Mouse (Mus musculus) CD4-positive helper T cell, adult 2 months (primary cell): ENCODE data around the gene Tbxas1.

Source experiments
- DNase-seq: peaks from one replicate; pipeline ENCODE4 v3.0.0-alpha.2; 2012; ENCODE audit warnings: low read depth, missing footprints, low spot score

Gene Tbxas1

DNA sequence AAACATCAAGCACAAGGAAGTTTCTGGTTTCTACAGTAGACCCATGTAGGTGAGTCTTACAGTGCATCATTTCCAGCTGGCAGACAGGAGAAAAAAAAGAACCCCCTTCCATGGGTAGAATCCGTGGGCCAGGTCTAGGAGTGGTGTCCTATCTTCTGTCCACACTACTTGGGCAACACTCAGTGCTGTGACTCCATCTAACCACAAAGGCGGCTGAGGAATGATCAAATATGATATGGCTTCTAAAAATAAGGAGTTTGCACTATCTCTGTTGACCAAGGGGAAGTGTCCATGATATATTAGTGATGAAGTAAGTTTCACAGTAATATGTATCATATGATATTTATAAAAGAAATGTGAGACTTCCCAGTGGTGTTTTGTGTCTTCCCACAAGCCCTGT, 16.8 kb downstream of the Tbxas1 start:
- no peak for DNase-seq

DNA sequence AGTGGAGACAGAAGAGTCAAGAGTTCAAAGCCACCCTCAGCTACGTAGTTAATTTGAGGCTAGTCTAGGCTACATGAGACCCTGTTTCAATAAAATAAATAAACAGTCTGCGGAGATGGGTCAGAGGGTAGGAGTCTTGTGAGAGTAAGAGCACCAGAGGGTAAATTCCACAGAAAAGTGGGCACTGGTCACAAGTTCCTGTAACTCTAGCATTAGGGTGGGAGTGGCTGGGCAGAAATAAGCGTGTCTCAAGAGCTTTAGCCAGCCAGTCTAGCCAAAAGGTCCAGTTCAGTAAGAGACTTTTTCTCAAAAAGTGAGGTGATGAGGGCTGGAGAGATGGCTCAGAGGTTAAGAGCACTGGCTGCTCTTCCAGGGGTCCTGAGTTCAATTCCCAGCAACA, 18.4 kb downstream of the Tbxas1 start:
- no peak for DNase-seq

DNA sequence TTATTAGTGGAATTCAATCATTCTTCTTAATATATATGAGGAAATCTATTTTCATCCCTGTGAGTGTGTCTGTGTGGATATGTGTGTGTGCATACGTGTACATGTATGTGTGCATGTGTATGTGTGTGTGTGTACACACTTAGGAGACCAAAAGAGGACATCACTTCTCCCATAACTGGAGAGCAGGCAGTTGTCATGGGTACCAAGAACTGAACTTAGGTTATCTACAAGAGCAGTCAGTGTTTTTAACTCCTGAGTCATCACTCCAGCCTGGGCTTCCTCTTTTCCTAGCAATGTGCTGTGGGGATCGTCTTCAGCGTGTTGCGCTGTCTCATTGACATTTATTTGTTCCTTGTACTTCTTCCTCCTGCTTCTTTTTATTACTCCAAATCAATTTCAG, 24.9 kb downstream of the Tbxas1 start:
- DNase-seq: no peak

DNA sequence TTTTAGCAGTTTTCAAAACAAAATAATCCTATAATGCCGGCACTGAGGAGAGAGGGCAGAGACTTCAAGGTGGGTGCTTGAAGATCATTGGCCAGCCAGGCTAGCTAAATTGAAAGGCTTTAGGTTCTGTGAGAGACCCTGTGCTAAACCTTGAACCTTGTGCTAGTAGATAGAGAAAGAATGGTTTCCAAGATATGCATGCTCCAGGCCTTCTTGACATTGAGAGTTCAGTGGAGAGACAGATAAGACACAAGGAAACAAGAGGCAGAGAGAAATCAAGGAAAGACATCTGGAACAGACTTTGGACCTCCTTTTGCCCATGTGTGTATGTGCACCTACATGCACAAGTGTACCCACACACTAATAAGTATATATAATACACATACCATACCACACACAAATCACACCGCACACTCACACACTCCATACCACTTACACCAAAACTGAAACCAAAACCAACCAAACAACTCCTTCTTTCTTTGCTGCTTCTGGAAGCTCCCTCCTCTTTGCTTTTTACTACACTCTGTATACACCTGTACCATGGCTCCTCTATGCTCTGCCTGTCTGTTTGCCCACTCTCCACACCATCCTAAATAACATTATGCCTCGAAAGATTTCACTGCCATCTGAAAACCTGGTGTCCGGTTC, 25.4 kb downstream of the Tbxas1 start:
- peak; percentile 24 for DNase-seq

DNA sequence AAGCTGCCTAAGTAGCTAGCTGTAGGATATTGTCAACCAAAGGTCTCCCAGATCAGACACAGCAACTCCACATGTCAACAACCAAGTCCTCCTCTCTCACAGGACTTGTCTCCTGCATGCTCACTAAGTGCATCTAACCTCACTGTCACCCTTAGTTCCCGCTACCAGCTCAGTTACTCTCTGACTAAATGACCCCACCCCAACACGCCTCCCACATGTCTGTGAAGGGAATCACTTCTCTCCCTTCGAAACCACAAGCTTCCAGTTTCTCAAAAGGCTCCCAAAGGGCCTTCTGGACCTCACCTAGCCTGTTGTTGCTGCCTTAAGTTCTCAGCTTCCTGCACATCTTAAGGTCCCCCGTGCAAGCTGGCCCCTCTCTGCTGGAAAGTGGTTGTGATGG, 25.9 kb downstream of the Tbxas1 start:
- no peak for DNase-seq

DNA sequence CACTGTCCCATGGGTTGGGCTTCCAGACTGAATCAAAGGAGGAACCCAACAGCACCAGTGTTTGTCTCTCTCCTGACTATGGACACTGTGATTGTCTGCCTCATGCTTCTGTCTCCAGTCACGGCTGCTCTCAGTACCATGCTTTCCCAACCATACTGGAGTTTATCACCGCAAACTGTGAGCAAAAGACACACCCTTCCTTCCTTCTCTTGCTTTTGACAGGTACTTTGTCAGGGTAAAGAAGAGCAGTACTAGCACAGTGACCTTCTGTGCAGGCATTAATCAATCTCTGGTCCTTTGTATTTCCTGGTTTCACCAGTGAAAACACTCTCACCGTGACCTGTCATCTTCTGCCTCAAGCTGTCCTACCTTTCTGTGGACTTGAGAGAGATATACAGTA, 26.4 kb downstream of the Tbxas1 start:
- DNase-seq: no peak

DNA sequence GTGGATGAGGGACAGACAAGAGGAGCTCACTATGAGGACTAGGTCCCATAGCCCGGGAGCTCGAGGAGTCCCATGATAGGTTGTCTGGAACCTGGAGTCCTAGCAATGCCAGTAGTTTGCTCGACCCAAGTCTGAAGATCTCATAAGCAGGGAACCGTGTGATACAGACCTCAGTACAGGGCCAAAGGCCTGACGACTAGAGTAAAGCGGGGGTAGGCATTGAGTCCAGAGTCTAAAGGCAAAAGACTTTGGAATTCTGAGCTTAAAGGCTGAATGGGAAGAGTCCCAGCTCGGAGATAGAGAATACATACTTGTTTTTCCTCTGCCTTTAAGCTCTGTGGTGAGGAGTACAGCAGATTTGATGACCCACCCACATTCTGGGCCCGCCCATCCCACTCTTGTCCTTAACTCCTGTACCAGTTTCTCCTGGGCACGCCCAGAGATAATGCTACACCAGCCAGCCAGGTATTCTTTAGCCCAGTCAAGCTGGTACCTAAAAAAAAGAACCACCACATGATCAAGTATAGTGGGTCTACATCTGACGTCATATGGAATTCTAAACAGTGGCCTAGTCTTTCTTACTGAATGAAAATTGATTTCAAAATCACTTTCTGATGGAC, 27.7 kb downstream of the Tbxas1 start:
- no peak for DNase-seq

DNA sequence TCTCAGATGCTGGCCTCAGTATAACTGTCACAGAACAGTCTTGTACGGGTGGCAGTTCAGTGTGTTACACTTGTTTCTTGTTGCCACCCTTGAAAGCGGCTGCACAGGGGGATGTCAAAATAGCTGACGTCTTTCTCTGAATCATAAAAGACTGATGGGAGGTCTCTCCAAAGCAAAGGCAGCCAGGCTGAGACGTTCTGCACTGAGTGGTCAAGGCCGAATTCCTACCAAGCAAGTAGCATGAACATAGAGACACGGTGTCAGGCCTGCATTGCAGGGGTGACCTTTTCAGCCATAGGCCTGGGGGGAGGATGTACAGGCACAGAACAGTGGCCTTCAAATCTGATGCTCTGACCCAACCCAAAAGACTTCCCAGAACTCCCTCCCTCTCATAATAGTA, 30.8 kb downstream of the Tbxas1 start:
- no peak for DNase-seq

DNA sequence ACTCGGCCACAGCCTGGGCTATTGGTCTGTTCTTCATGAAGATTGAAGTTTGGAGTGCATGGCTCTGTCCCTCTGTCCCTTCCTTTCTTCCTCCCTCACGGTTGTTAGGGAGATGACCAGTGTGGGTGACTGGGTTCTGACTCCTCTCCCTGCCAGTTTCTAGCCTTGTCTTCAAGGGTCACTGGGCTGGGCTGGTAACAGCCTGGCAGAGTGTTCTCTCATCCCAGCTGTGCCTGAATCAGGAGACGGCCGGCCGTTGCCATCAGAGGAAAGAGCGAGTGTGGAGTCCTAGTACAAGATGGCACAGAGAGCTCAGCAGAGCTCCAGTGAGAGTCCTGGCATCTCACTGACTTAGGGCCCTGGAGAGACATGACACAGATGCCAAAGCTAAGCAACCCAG, 33.2 kb downstream of the Tbxas1 start:
- DNase-seq: no peak

DNA sequence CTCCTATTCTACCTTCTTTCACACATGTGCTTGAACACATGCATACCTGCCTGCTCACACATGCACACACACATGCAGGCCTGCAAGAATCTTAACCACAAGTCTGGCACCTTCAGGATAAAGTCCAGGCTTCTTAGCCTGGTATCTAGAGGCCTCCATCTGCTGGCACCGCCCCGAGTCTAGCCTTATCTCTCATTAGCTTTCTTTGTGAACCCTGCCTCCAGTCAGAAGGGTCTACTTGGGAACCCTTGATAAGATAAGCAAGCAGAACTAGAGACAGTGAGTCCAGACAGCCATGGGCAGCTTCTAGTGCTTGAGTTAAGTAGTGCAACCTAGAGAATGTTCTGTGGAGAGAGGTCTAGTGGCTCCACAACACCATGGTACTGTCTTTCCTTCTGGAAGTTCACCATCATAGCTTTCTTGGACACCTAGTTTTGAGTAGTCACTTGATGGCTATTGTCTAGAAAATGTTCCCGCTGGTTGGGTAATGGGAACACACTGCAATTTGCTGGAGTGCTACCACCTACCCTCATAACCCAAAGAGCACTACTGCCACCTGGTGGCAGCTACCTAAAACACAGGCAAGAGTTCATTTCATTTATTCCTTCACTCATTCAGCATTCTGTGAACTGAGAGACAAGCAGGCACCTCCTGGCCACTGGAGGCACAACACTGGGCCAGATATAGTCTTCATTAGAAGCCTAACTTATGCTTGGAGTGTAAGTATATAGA, 35.8 kb downstream of the Tbxas1 start:
- peak; percentile 72 for DNase-seq

DNA sequence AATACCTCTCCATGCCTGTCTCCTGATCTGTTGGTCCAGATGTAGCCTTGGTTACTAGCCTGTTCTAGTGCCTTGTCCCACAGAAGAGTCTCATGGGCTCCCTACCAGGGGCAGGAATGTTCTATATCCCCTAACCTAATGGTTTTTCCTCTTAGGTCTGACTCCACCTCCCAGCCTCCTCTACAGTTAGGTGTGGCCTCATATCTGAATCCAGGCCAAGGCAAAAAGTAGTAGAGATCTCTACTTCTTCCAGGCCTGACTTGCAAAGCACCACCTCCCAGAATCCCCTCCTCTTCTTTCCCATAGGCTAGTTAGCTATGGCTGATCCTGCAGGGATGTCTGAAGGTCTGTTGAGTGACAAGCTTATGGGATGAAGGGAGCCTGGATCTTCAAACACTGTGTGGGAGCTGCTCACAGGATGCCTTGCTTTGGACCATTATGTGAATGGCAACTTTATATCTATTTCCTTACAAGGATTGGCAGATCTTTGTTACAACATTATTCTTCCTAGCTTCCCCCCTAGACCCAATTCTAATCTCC, 37.0 kb downstream of the Tbxas1 start:
- DNase-seq: no peak

DNA sequence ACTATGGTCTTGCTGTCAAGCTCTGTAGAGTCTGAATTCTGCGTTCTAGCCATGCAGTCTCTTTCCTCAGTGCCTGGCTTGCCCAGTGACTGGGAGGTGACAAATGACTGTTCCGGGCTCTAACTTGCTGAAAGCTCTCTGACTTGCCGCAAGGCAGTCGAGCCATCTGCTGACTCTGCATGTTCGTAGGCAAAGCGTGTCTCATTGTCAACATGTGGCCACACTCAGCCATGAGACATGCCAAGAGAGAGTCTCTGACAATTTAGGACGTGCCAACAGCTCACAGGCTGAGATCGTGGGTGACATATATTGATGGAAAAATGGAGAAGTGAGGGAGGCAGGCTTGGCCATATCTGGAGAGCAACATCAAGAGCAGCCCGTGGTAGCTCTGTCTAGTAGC, 37.6 kb downstream of the Tbxas1 start:
- DNase-seq: no peak

DNA sequence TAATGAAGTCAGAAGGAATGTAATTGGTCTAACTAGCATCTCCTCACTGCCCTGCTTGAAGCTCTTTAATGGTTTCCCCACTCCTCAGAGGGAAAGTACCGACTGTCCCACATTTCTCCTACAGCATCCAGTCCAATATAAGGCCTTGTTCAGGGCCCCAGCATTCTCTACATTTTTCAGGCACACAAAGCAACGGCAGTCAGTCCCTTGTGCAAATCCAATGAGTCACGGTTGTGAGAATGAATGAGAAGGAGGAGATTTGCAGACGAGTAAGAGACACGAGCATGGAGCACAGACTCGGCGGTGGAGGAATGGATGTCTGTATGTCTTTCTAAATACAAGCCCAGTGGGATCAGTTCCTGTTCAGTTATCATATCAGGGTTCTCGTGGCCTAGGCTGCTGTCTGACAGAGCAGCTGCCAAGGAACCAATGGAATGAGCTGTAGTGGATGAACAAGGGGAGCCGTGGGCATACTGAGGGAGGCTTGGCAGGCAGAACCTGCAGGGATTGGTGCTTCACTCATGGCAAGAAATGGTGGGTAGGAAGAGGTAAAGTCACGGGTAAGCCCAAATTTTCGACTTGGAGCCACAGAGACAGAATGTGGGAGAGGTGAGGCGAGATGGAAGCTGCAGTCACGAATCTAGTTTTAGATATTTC, 38.3 kb downstream of the Tbxas1 start:
- DNase-seq: no peak

DNA sequence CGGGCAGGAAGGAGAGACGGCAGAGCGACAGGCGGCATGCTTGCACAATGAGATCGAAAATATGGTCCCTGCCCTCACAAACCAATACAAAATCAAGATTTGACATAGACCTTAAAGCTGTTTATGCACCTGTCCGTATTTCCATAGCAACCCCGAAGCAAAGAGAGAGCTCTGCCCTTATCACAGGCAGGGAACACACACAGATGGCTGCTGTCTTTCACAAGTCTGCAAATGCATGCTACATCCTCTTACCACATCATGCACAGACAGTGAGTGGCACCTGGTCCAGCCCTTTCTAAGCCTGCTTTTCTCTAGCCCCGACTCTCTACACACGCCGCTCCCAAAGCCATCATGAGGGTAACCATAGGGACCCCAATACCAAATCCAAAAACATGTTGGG, 39.0 kb downstream of the Tbxas1 start:
- DNase-seq: no peak

DNA sequence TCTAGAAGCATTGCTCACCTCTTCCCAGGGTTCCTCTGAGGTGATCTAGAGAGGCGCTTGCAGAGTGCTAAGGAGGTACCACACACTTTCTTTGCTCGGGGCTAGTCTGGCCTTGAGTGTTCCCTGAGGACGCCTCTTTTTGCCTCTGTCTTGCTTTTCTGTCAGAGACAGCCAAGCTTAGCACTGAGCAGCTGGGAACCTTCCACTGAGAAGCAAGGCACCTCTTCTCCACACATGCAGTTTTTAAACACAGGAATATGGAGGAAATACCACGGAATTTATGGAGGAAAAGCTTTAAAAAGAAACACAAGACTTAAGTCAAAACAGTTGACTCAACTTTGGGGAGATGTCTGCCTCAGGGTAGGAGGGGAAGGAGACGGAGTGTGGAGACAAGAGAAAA, 40.6 kb downstream of the Tbxas1 start:
- no peak for DNase-seq

DNA sequence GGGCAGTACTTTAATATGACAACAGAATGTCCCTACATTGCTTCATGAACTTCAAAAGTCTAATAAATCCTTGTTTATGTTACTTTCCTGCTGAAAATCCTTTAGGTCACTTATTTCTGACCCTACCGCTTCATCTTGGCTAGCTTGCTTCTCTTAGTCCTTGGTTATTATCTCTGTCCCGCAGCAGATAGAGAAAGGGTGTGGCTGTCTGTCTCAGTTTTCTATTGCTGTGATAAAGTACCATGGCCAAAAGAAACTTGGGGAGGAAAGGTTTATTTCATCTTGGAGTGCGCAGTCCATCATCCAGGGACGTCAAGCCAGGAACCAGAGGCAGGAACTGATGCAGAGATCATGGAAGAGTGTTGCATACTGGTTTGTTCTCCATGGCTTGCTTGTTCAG, 41.4 kb downstream of the Tbxas1 start:
- no peak for DNase-seq

DNA sequence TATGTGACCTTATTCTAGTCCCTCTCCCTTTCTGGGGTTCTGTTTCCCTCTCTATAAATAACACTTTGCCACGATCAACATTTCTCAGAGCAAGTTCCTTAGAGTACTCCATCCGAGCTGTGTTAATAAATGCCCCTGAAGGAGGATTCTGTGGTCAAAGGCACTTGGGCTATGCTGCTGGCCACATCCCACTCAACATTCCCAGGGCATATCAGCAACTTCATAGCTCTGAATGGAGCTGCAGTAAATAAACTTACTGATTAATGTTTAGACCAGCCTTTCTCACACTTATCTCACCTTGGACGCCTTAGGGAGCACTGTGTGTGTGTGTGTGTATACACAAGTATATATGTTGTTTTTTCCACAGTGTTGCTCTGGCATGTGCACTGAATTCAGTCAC, 42.2 kb downstream of the Tbxas1 start:
- DNase-seq: no peak

DNA sequence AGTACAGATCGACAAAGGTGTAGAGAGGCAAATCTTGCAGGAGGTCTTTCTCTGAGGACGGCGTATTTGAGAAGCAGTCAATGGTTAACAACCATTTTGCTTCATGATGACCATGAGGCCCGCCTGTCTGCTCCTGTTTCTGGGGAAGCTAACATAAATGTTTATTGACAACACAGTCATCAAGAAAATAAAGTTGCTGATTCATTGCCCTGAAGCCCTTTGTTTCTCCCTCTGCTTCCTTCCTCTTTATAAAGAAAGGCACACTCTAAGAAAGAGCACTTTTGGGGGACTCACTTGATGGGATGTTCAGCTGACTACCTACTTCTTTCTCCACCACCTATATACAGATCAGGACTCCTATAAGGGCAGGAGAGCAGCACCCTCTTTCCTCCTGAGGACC, 43.5 kb downstream of the Tbxas1 start:
- DNase-seq: no peak

DNA sequence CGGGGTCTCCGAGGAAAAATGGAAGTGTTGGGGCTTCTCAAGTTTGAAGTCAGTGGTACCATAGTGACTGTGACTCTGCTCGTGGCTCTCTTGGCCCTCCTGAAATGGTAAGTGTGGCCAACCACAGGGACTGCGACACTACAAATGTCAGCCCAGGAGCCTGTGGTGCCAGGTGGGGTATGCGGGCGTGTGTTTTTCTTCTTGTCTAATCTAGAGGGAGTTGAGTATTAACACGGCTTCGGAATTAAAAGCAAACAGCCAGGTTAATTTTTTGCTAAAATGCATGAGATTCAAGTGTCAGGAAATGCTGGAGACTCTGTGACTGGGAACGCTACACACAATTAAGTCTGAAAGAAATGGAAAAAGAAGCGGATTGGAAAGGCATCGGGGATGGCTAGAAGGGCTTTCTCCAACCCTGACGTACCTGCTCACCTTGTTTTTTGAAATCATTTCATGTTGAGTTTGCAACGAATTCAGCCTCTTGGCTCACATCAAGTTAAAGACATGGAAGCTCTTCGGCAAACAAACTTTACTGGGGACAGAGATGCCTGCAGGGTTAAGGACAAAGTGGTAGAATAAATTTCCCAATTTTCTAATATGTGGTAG, 44.0 kb downstream of the Tbxas1 start:
- no peak for DNase-seq

DNA sequence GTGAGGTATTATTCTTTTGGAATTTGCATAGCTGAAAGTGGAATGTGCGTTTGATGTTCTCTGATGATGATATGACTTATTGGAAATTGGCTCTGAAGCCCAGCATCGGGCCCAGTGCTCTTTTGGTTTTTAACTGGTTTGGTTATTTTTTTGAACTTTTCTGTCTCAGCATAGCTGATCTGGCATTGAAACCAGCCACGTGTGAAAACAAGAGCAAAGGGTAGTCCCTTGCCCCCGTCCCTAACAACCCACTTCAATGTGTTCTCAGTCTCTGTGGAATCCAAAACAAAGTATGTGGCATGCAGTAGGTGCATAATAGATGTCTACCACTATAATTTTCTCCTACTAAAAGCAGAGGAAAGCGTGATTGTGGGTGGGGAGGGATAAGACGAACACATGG, 44.9 kb downstream of the Tbxas1 start:
- no peak for DNase-seq

DNA sequence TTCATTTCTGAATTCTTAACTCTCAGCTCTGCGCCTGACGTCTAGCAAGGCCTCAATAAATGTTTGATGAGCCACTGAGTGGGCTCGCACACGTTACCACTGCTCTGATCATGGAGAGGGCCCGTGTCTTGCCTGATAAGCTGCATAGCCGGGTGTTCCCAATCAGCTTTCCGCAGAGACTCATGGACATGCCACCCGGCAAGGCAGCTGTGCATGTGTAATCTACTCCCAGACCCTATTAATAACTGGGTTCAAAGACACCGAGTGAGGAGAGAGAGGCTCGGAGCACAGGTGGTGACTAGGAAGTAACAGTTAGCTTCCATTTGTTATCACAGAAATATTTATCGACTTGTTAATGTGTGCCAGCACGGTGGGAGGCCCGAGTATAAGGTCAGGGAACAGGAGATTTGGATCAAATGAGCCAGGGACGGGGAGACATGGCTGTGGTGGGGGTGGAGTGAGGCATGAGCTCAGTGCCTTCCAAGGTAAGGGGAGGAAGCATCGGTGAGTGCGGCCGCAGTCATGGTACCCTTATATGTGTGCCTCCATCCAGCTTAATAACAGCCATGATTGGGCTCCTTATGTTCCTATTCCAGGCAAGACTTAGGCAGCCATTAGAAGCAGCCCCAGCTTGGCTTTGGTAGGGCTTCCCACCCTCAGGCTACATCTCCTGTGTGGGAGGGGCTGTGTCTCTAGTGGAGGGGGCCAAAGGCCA, 46.0 kb downstream of the Tbxas1 start:
- no peak for DNase-seq

DNA sequence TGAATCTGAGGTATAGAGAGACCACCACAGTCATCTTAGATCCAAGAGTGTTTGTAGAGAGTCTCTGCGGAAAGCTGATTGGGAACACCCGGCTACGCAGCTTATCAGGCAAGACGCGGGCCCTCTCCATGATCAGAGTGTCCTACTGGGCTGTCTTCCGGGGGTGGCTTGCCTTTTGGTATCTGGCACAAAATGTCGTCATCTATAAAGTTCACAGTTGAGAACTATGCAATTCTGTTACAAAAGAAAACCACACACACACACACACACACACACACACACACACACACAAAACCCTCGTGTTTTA, 46.6 kb downstream of the Tbxas1 start:
- no peak for DNase-seq
